Mouse (Mus musculus) kidney, embryonic 15.5 days (tissue): ENCODE results near the gene Gm20696. TPM values are rescaled to one million over a fixed set of nuclear protein-coding genes. Genes with fewer than 3 reads are reported as not detected.
A peak's percentile ranks its signal among the peaks of the same experiment; 100 is the strongest.

Experiments
- ATAC-seq: fragments of 200-750 bp; cut with Nextera tagmentation; replicated peaks from 2 replicates; pipeline ENCODE4 v1.8.0; 2017; ENCODE audit warnings: moderate TSS enrichment; ENCODE audit not compliant: low FRiP score
- H3K27ac ChIP-seq: fragments of 300-500 bp; sonication (generic); 2 replicates; pipeline ENCODE4 v1.5.1; 2015; ENCODE audit warnings: mild to moderate bottlenecking, inconsistent platforms
- H3K27me3 ChIP-seq: fragments of 300-500 bp; sonication (generic); 2 replicates; pipeline ENCODE4 v1.6.1; 2015; ENCODE audit warnings: inconsistent platforms
- H3K36me3 ChIP-seq: fragments of 300-500 bp; sonication (generic); 2 replicates; pipeline ENCODE4 v1.6.1; 2015; ENCODE audit warnings: inconsistent platforms
- H3K4me1 ChIP-seq: fragments of 300-500 bp; sonication (generic); 2 replicates; pipeline ENCODE4 v1.6.1; 2015; ENCODE audit warnings: inconsistent platforms
- H3K4me2 ChIP-seq: fragments of 300-500 bp; sonication (generic); 2 replicates; pipeline ENCODE4 v1.6.1; 2015; ENCODE audit warnings: moderate library complexity, mild to moderate bottlenecking, inconsistent platforms
- H3K4me3 ChIP-seq: fragments of 300-500 bp; sonication (generic); replicated peaks from 2 replicates; pipeline ENCODE4 v1.5.1; 2015; ENCODE audit warnings: mild to moderate bottlenecking, inconsistent platforms
- H3K9ac ChIP-seq: fragments of 300-500 bp; sonication (generic); 2 replicates; pipeline ENCODE4 v1.6.1; 2015; ENCODE audit warnings: mild to moderate bottlenecking, inconsistent platforms
- H3K9me3 ChIP-seq: fragments of 300-500 bp; sonication (generic); replicated peaks from 2 replicates; pipeline ENCODE4 v1.6.1; 2016; ENCODE audit warnings: inconsistent platforms
- WGBS: fragments of 180-500 bp; shearing (Covaris S2); methylation state at CpG from one replicate; pipeline ENCODE4 v1.1.7; 2015; ENCODE audit warnings: mixed read lengths; 5-methylcytosine and 5-hydroxymethylcytosine counted together
- polyA plus RNA-seq: library from polyadenylated mRNA; unstranded; fragments of >200 nt; fragmentation: Nextera tagmentation; extraction: Ambion mirVana; gene quantifications from 2 replicates; pipeline ENCODE4 v1.2.1, GENCODE M21; 2015

The Gm20696 gene
- polyA plus RNA-seq, 1 experiment from 2014 or later, result 4.0 TPM

DNA sequence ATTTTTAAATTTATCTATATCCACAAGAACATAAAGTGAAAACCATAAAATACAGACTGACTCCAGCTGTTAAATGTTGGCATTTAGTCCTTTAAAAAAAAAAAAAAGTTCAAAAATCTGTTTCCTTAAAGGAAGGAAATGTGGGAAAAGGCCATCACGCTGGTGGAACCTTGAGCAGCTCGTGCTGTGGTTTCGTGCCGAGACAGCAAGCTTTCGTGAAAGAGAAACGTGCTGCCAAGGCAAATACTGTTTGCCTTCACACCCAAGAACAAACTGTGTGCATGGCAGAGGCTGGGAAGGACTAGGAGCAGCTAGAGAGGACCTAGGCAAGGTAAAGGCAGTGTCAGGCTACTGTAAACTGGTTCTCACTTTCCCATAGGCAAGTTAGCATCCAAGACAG is 329.0 kb downstream of the Gm20696 start:
- no peak overlapping the region for H3K4me3 ChIP-seq
- peaks cover 42% of the 10 kb centered on the region for H3K4me1 ChIP-seq
- H3K36me3 ChIP-seq, result no peaks in the 10 kb centered on the region
- H3K4me2 ChIP-seq, result no peak overlapping the region
- H3K9ac ChIP-seq, result no peak overlapping the region
- ATAC-seq, result no peak
- no peaks in the 10 kb centered on the region for H3K9me3 ChIP-seq
- H3K27ac ChIP-seq, result 0 out of 2 replicates have a peak overlapping the region, but pooled peaks have one; percentile 41
- peaks cover 4% of the 10 kb centered on the region; the same call in 1 of the 2 replicates for H3K27me3 ChIP-seq
- 34% methylated on average over 6 of the region's 6 CpGs for WGBS

GRCm38 (mm10) chr6:99336191-99336590 is 330.4 kb downstream of the Gm20696 start:
- Histone ChIP-seq H3K4me2 (peak overlapping the region; percentile 20; the same call in 1 of the 2 replicates), H3K4me3 (no peak overlapping the region), H3K4me1 (peaks cover 44% of the 10 kb centered on the region), H3K9me3 (no peaks in the 10 kb centered on the region), H3K36me3 (no peaks in the 10 kb centered on the region), H3K27me3 (peaks cover 4% of the 10 kb centered on the region; the same call in 1 of the 2 replicates), H3K9ac (no peak overlapping the region), H3K27ac (peak overlapping the region; percentile 46; the same call in 1 of the 2 replicates)
- peak; percentile 41 for ATAC-seq
- 7% methylated on average over 5 of the region's 5 CpGs for WGBS

DNA sequence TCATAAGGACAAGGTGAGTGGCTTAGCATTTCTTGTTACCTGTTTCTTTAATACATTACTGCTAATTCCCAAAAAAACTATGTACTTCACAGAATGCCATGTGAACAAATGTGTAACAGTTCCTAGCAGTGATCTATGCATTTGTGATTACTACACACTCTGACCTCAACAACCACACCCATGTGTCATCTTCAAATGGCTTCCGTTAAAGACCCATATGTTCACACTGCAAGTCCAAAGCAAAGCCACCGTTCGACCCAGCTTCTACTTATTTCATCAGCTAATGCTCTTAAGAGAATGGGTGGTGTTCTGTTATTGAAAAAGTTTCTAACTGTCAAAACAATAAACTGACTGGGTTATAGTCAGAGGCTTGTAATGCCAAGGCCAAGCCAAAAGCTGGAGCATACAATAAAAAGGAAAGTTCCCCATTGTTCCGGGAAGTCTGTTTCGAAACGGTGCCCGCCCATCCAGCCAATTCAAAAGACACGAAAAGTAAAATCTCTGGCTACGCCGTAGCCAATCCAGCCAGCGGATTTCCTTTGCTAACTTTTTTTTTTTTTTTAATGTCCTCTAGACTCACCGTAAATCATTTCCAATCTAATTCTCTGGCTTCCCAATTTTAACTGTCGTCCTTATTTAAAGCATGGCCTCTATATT is 331.3 kb downstream of the Gm20696 start:
- Histone ChIP-seq H3K4me1 (peaks cover 47% of the 10 kb centered on the region), H3K27ac (no peak overlapping the region), H3K27me3 (peaks cover 4% of the 10 kb centered on the region; the same call in 1 of the 2 replicates), H3K9me3 (no peaks in the 10 kb centered on the region), H3K4me2 (peak overlapping the region; percentile 20; the same call in 1 of the 2 replicates), H3K36me3 (no peaks in the 10 kb centered on the region), H3K9ac (no peak overlapping the region), H3K4me3 (no peak overlapping the region)
- WGBS, result 37% methylated on average over 13 of the region's 13 CpGs
- no peak for ATAC-seq

DNA sequence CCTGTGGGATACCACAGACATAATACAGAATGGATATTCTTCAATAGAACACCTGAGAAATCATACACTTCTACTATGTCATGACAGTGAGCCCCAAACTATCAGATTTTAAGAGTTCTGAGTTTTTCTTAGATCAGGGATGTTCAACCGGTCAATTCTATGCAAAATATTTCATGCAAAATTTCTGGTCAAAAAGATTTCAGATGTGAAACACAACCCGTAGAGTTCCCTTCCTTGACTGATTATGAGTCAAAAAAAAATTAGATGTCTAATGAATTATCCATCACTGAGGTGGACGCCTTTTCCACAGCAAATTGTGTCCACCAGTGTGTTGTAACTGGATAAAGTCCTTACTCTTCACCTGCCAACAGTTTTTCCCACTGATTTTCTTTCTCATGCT is 332.3 kb downstream of the Gm20696 start:
- Histone ChIP-seq H3K9me3 (no peaks in the 10 kb centered on the region), H3K4me1 (peaks cover 45% of the 10 kb centered on the region), H3K27me3 (peaks cover 4% of the 10 kb centered on the region; the same call in 1 of the 2 replicates), H3K4me3 (no peak overlapping the region), H3K4me2 (no peak overlapping the region), H3K9ac (no peak overlapping the region), H3K27ac (no peak overlapping the region), H3K36me3 (no peaks in the 10 kb centered on the region)
- 93% methylated on average over 3 of the region's 3 CpGs for WGBS
- ATAC-seq, result no peak

- Histone ChIP-seq H3K9me3 (no peaks in the 10 kb centered on the region), H3K4me3 (no peak overlapping the region), H3K27me3 (peaks cover 4% of the 10 kb centered on the region; the same call in 1 of the 2 replicates), H3K4me1 (peaks cover 36% of the 10 kb centered on the region), H3K9ac (no peak overlapping the region), H3K27ac (no peak overlapping the region), H3K4me2 (no peak overlapping the region), H3K36me3 (no peaks in the 10 kb centered on the region)
- 82% methylated on average over 5 of the region's 5 CpGs for WGBS
- ATAC-seq, result no peak
These were observed 333.5 kb downstream of the Gm20696 start for GRCm38 (mm10) chr6:99333127-99333526.

DNA sequence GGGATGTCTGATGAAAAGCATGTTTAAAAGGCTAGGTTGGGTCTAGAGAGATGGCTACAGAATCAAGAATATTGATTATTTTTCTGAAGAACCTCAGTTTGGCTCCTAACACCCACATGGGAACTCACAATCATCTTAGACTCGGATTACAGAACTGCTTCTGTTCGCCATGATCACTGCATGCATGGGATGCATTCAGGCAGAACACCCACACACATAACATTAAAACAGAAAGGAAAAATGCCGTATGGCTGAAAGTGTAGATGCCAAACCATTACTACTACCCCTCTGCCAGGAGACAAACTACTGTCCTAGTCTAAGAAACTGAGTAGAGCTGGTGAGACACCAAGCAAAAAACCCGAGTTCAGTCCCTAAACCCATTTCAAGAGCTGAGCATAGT is 336.4 kb downstream of the Gm20696 start:
- H3K9ac ChIP-seq, result no peak overlapping the region
- no peak for ATAC-seq
- no peak overlapping the region for H3K27ac ChIP-seq
- peaks cover 18% of the 10 kb centered on the region for H3K4me1 ChIP-seq
- WGBS, result 66% methylated on average over 4 of the region's 4 CpGs
- no peaks in the 10 kb centered on the region for H3K36me3 ChIP-seq
- H3K9me3 ChIP-seq, result no peaks in the 10 kb centered on the region
- no peak overlapping the region for H3K4me2 ChIP-seq
- peaks cover 4% of the 10 kb centered on the region; the same call in 1 of the 2 replicates for H3K27me3 ChIP-seq
- H3K4me3 ChIP-seq, result no peak overlapping the region

DNA sequence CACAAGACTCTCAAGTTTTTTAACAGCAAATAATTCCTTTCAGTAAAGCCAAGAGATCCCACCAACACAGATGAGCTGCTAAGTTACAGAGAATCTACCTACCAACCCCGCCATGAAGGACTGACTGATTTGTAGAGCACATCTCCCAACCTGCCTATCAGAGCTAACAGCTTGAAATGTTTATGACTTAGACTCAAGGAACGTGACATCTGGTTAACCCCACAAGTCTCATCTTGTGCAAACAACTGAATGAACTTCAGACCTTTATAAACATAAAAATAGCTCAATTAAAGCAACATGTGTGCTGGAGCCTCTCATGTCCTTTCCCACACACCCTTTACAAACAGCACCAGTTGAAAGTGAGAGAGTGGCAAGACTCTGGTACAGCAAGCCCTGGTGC is 338.0 kb downstream of the Gm20696 start:
- H3K9ac ChIP-seq, result no peak overlapping the region
- no peaks in the 10 kb centered on the region for H3K36me3 ChIP-seq
- WGBS, result 33% methylated on average over 2 of the region's 2 CpGs
- H3K4me1 ChIP-seq, result peaks cover 18% of the 10 kb centered on the region
- no peak overlapping the region for H3K27ac ChIP-seq
- no peaks in the 10 kb centered on the region for H3K27me3 ChIP-seq
- no peaks in the 10 kb centered on the region for H3K9me3 ChIP-seq
- H3K4me2 ChIP-seq, result no peak overlapping the region
- H3K4me3 ChIP-seq, result no peak overlapping the region
- no peak for ATAC-seq

- Histone ChIP-seq H3K9me3 (no peaks in the 10 kb centered on the region), H3K27ac (no peak overlapping the region), H3K4me3 (no peak overlapping the region), H3K4me1 (peaks cover 18% of the 10 kb centered on the region), H3K4me2 (no peak overlapping the region), H3K36me3 (no peaks in the 10 kb centered on the region), H3K9ac (no peak overlapping the region), H3K27me3 (no peaks in the 10 kb centered on the region)
- 74% methylated on average over 6 of the region's 6 CpGs for WGBS
- ATAC-seq, result no peak
These were observed 338.5 kb downstream of the Gm20696 start for GRCm38 (mm10) chr6:99328146-99328545.

GRCm38 (mm10) chr6:99327721-99328120 is 338.9 kb downstream of the Gm20696 start:
- Histone ChIP-seq H3K9ac (no peak overlapping the region), H3K4me3 (no peak overlapping the region), H3K4me2 (no peak overlapping the region), H3K9me3 (no peaks in the 10 kb centered on the region), H3K36me3 (no peaks in the 10 kb centered on the region), H3K27me3 (no peaks in the 10 kb centered on the region), H3K27ac (no peak overlapping the region), H3K4me1 (peaks cover 15% of the 10 kb centered on the region)
- no peak for ATAC-seq
- WGBS, result 58% methylated on average over 11 of the region's 11 CpGs

GRCm38 (mm10) chr6:99325881-99326280 is 340.7 kb downstream of the Gm20696 start:
- no peak overlapping the region for H3K4me2 ChIP-seq
- H3K27ac ChIP-seq, result no peak overlapping the region
- H3K27me3 ChIP-seq, result no peaks in the 10 kb centered on the region
- WGBS, result 94% methylated on average over 2 of the region's 2 CpGs
- H3K4me1 ChIP-seq, result peaks cover 13% of the 10 kb centered on the region
- no peaks in the 10 kb centered on the region for H3K9me3 ChIP-seq
- H3K9ac ChIP-seq, result no peak overlapping the region
- no peak overlapping the region for H3K4me3 ChIP-seq
- H3K36me3 ChIP-seq, result no peaks in the 10 kb centered on the region
- ATAC-seq, result no peak

DNA sequence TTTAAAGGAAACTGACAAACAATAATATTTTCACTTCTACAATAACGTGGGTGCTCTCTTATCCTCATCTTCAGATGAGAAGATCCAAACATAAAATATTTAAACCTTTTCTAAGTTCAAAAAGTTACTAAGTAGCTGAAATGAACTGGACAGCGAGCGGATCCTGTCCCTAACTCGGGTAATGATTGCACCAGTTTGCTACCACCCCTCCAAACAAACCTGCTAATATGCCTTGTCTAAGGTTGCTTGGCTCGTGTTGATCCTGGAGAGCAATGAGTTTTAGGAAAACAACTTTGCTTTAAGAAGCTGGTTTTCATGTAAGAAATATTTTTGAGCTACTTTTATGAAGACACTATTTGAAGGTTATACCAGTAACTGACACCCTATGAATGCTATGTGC is 341.1 kb downstream of the Gm20696 start:
- Histone ChIP-seq H3K4me3 (no peak overlapping the region), H3K36me3 (no peaks in the 10 kb centered on the region), H3K27me3 (no peaks in the 10 kb centered on the region), H3K4me2 (no peak overlapping the region), H3K9ac (no peak overlapping the region), H3K27ac (no peak overlapping the region), H3K9me3 (no peaks in the 10 kb centered on the region), H3K4me1 (peaks cover 13% of the 10 kb centered on the region)
- 77% methylated on average over 5 of the region's 5 CpGs for WGBS
- no peak for ATAC-seq

GRCm38 (mm10) chr6:99322132-99322904 is 344.3 kb downstream of the Gm20696 start:
- Histone ChIP-seq H3K9me3 (no peaks in the 10 kb centered on the region), H3K4me3 (no peak overlapping the region), H3K4me2 (no peak overlapping the region), H3K36me3 (no peaks in the 10 kb centered on the region), H3K9ac (no peak overlapping the region), H3K27ac (no peak overlapping the region), H3K27me3 (no peaks in the 10 kb centered on the region), H3K4me1 (peaks cover 12% of the 10 kb centered on the region)
- no peak for ATAC-seq
- WGBS, result 76% methylated on average over 8 of the region's 8 CpGs
